Mouse (Mus musculus) T-helper 17 cell (primary cell): ENCODE measurements around the gene Ccdc88b.

Source experiments
- in situ Hi-C, 2 experiments: fragments of 300-600 bp; cut with MboI, MseI; formaldehyde crosslinking; loops; 1 replicate in 1 of 2; 2 replicates in 1 of 2; pipeline ENCODE4 v1.15.1; 2025; ENCODE audit warnings: high pct_unique_total_duplicates in 2 of 2

The Ccdc88b gene

GRCm38 (mm10) chr19:6831331-6831730, 26.7 kb downstream of the Ccdc88b start:
- in situ Hi-C loops, result loop anchor here (5.0 to 10.0 kb wide), 7 partner anchors 149 to 797 kb away; partner anchors contain the start of genes Gpha2 (in 1 of the 2) and Pygm (in 1 of the 2)

- in situ Hi-C loops, result loop anchor here (5.0 to 10.0 kb wide), 7 partner anchors 148 to 796 kb away; partner anchors contain the start of genes Gpha2 (in 1 of the 2) and Pygm (in 1 of the 2)
These were observed 27.3 kb downstream of the Ccdc88b start for GRCm38 (mm10) chr19:6830556-6831316.

DNA sequence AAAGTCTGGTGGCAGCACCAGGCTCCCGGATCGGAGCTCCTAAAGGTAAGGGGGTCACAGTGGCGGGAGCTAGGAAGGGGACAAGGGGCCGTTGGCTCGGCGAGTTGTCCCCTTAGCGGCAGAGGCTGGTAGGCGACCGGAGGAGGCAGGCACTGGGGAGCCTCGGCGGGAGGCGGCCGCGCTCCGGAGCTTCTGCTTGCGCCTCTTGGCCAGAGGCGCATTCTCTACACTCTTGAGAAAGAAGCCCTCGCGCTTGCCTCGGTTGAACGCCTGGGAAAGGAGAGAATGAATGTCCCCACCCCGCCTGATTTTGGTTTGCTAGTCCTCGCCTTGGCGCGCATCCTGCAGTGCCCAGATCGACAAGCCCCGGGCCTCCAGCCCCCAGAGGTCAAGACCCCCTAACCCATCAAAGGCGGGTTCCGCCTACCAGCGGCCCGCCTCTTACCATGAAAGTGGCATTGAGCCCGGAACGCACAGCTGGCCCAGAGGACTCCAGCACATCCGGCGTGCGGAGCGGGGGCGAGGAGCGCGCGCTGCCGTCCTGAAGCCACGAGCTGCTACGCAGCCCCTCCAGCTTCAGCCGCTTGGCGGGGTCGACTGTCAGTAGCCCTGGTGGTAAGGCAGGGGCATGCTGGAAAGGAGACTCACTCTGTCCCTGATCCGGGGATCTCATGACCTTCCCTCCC, 28.0 kb downstream of the Ccdc88b start:
- in situ Hi-C loops, result loop anchor here (5.0 to 10.0 kb wide), 9 partner anchors 148 to 1875 kb away; partner anchors contain the start of genes Gpha2 (in 1 of the 2), Pygm (in 1 of the 2) and Slc29a2 (in 1 of the 2)

DNA sequence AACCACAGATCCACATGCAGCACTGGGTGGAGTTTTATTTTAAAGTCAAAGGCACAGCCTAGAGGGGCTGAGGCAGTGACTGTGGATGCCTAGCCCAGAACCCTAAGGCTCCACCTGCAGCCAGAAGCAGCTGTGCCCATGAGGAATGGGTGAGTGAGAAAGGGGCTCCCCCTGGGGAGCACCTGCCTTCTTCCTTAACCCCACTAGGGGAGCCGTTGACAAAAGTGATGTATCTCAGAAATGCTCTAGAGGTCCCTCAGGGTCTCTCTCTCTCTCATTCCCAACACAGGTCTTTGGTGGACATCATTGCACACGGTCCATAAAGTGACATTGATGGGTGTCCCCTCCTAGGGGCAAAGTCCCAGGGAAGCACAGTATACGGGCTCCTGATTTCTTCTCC, 28.9 kb downstream of the Ccdc88b start:
- in situ Hi-C loops, result loop anchor here in 1 of 2 experiments (10.0 kb wide), 2 partner anchors 1804 to 1874 kb away; partner anchors contain the start of gene Slc29a2

DNA sequence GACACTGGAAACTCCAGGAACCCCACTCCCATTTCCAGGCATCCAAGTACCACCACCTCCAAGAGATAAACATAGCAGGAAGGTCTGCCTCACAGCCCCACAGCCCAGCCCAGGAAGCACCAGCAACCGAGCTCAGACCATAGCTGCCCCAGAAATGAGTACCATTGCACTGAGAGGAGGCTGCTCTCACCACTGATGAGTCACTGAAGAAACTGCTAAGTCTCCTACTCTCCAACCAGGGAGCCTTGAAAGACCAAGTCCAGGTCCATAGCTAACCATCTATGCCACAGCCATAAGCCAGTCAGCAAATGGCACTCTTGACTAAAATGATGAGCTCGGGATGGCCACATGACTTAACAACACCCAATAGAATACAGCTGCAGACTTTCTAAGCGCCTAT, 31.4 kb downstream of the Ccdc88b start:
- in situ Hi-C loops, result loop anchor here in 1 of 2 experiments (10.0 kb wide), 2 partner anchors 1802 to 1872 kb away; partner anchors contain the start of gene Slc29a2

GRCm38 (mm10) chr19:6825384-6825783, 32.6 kb downstream of the Ccdc88b start:
- in situ Hi-C loops, result loop anchor here in 1 of 2 experiments (10.0 kb wide), 2 partner anchors 1801 to 1871 kb away; partner anchors contain the start of gene Slc29a2

- in situ Hi-C loops, result loop anchor here (5.0 to 10.0 kb wide), 5 partner anchors 37 to 1866 kb away; partner anchors contain the start of genes Ccdc88b (in 1 of the 2) and Slc29a2 (in 1 of the 2)
These were observed 37.3 kb downstream of the Ccdc88b start for GRCm38 (mm10) chr19:6820538-6821195.

DNA sequence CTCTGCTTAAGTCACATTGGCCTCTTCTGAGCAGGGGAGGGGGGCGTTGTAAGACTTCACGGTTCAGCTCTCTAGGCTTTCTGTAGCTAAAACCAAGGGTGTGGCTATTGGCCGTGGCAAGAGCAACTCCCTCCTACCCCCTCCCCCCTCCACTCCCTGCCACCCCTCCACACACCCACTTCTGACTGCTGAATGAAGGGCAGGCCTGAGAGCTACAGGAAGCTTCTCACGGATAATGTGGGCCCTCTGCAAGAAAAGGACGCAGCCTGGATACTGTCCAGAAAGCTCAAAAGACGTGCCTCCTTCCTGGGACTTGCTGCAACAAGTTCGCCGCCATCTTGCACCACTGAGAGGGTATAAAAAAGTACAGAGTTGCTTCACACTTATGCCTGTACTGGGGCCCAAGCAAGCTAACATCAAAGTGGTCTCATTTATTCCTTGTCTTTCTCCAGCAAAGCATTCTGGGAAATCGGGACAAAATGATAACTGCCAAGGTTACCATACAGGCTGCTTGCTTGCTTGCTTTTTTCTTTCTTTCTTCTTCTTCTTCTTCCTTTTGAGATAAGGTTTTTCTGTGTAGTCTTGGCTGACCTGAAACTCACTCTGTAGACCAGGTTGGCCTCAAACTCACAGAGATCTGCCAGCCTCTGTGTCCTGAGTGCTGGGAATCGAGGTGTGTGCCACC, 38.7 kb downstream of the Ccdc88b start:
- in situ Hi-C loops, result loop anchor here (10.0 kb wide), 5 partner anchors 204 to 644 kb away; no protein-coding TSS in a partner anchor

GRCm38 (mm10) chr19:6814958-6815357, 43.1 kb downstream of the Ccdc88b start:
- in situ Hi-C loops, result loop anchor here (10.0 kb wide), 5 partner anchors 200 to 640 kb away; no protein-coding TSS in a partner anchor

DNA sequence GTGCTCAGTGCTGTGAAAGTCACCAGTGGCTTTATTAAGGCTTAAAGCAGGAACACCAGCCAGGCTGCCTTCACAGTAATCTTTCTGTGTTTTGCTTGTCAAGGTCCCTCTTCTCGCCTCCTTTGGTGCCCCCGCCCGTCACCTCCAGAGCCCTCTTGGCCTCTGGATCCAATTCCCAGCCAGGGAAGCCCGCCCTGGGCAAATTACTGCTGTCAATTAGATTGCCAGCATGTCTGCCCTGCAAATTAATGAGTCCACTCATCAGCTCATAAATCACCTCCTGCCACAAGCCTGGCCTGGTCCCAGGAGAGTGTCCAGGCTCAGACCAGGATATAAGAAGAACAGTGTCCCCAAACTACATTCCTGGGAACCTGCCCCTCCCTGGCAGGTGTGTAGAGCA, 43.6 kb downstream of the Ccdc88b start:
- in situ Hi-C loops, result loop anchor here (10.0 kb wide), 5 partner anchors 200 to 640 kb away; no protein-coding TSS in a partner anchor
